Mouse (Mus musculus) embryonic facial prominence, embryonic 12.5 days (tissue): Measurements from ENCODE around the gene Pknox1. TPM values are rescaled to one million over a fixed set of nuclear protein-coding genes. Genes with fewer than 3 reads are reported as not detected.
"Not testable (repeated sequence)": the region's sequence is repeated elsewhere in the genome, so short reads cannot be mapped to it uniquely, and the experiment has no call there.

Experiments used
- ATAC-seq: fragments of 200-750 bp; cut with Nextera tagmentation; 2 replicates; pipeline ENCODE4 v1.8.0; 2017; ENCODE audit not compliant: insufficient number of reproducible peaks, insufficient read depth, low FRiP score, low TSS enrichment
- H3K27ac ChIP-seq: fragments of 300-500 bp; sonication (generic); 2 replicates; pipeline ENCODE4 v1.5.1; 2016; ENCODE audit warnings: mild to moderate bottlenecking
- H3K27me3 ChIP-seq: fragments of 300-500 bp; sonication (generic); 2 replicates; pipeline ENCODE4 v1.6.1; 2016; ENCODE audit warnings: mild to moderate bottlenecking, moderate library complexity
- H3K36me3 ChIP-seq: fragments of 300-500 bp; sonication (generic); 2 replicates; pipeline ENCODE4 v1.6.1; 2016; ENCODE audit warnings: mild to moderate bottlenecking
- H3K4me1 ChIP-seq: fragments of 300-500 bp; sonication (generic); 2 replicates; pipeline ENCODE4 v1.6.1; 2016
- H3K4me2 ChIP-seq: fragments of 300-500 bp; sonication (generic); replicated peaks from 2 replicates; pipeline ENCODE4 v1.6.1; 2016; ENCODE audit warnings: mild to moderate bottlenecking, moderate library complexity
- H3K4me3 ChIP-seq: fragments of 300-500 bp; sonication (generic); 2 replicates; pipeline ENCODE4 v1.5.1; 2016; ENCODE audit warnings: mild to moderate bottlenecking
- H3K9ac ChIP-seq: fragments of 300-500 bp; sonication (generic); 2 replicates; pipeline ENCODE4 v1.6.1; 2016; ENCODE audit warnings: mild to moderate bottlenecking, moderate library complexity
- H3K9me3 ChIP-seq: fragments of 300-500 bp; sonication (generic); 2 replicates; pipeline ENCODE4 v1.6.1; 2016; ENCODE audit warnings: mild to moderate bottlenecking, moderate library complexity
- WGBS: fragments of 180-500 bp; shearing (Covaris S2); methylation state at CpG from one replicate; pipeline ENCODE4 v1.1.7; 2016; 5-methylcytosine and 5-hydroxymethylcytosine counted together
- polyA plus RNA-seq: library from polyadenylated mRNA; unstranded; fragments of >200 nt; fragmentation: Nextera tagmentation; extraction: Ambion mirVana; gene quantifications from 2 replicates; pipeline ENCODE4 v1.2.1, GENCODE M21; 2016

The Pknox1 gene
- polyA plus RNA-seq, 1 experiment from 2014 or later = 26.7 TPM

GRCm38 (mm10) chr17:31607256-31607951 lies 42.9 kb downstream of the Pknox1 start:
- 83% methylated on average over 8 of the region's 8 CpGs for WGBS
- no peak overlapping the region for H3K4me2 ChIP-seq
- H3K27ac ChIP-seq = no peak overlapping the region
- H3K9me3 ChIP-seq = no peaks in the 10 kb centered on the region
- no peak overlapping the region for H3K9ac ChIP-seq
- no peaks in the 10 kb centered on the region for H3K4me1 ChIP-seq
- no peak for ATAC-seq
- no peaks in the 10 kb centered on the region for H3K27me3 ChIP-seq
- no peak overlapping the region for H3K4me3 ChIP-seq
- H3K36me3 ChIP-seq = peaks cover 26% of the 10 kb centered on the region

- not testable (repeated sequence) for H3K4me3 ChIP-seq, H3K27me3 ChIP-seq, H3K9me3 ChIP-seq, H3K27ac ChIP-seq, ATAC-seq, H3K4me2 ChIP-seq, H3K4me1 ChIP-seq, H3K9ac ChIP-seq
- peaks cover 11% of the 10 kb centered on the region for H3K36me3 ChIP-seq
- 90% methylated on average over 3 of the region's 3 CpGs for WGBS
Measured at GRCm38 (mm10) chr17:31609173-31609572, 44.6 kb downstream of the Pknox1 start.

DNA sequence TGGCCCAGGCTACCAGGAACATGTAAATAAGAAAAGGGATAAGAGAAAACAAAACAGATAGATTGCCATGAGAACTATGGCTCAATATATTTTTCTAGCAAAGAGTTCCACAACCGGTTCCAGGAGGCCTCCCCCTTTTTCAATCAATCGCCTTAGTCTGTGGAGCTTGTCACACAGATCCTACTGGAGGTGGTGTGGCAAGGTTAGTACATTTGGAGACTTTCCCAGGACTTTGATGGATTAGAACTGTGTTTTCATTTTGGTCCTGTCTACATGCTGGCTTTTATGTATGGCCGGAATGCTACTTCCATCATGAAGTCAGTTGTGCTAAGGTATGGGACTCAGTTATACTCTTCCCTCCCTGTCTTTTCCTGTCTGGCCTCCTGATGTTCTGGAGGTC lies 45.4 kb downstream of the Pknox1 start:
- H3K4me2 ChIP-seq = no peak overlapping the region
- peaks cover 4% of the 10 kb centered on the region; the same call in 1 of the 2 replicates for H3K36me3 ChIP-seq
- H3K4me3 ChIP-seq = no peak overlapping the region
- H3K27ac ChIP-seq = no peak overlapping the region
- no peaks in the 10 kb centered on the region for H3K9me3 ChIP-seq
- no peaks in the 10 kb centered on the region for H3K27me3 ChIP-seq
- H3K9ac ChIP-seq = no peak overlapping the region
- H3K4me1 ChIP-seq = no peaks in the 10 kb centered on the region
- WGBS = 91% methylated on average over 3 of the region's 3 CpGs
- ATAC-seq = no peak

DNA sequence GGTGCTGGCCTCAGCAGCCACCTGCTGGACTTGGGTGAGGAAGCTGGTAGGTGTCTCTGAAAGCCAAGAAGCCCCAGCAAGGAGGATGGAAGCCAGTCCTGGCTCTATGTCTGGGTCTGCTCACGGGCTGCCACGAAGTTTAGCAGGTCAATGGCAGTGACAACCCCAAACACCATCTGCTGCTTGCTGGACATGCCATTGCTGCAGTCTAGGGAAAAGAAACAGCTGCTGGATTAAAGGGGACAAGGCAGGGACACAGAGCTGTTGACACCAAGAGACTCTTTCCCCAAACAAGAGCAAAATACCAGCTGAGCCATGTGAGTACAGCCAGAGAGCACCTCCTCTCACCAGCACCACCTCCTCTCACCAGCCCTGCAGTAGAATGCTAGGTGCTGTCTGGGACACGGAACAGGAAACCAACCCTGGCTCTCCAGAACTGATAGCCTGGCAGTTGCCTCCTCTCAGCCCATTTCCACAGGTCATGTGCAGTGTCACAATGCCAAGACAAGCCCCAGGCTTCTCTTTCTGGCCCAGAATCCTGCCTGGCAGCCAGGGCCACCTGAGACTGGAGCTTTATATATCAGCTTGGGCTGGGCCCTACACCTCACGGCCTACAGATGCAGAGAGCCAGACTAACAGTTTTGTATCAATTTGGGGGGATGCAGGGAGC lies 48.7 kb downstream of the Pknox1 start:
- Histone ChIP-seq H3K36me3 (no peaks in the 10 kb centered on the region), H3K9ac (no peak overlapping the region), H3K27ac (no peak overlapping the region), H3K4me2 (no peak overlapping the region), H3K4me3 (no peak overlapping the region), H3K9me3 (no peaks in the 10 kb centered on the region), H3K4me1 (no peaks in the 10 kb centered on the region), H3K27me3 (no peaks in the 10 kb centered on the region)
- no peak for ATAC-seq
- 78% methylated on average over 4 of the region's 4 CpGs for WGBS

GRCm38 (mm10) chr17:31623101-31623500 lies 58.6 kb downstream of the Pknox1 start:
- no peaks in the 10 kb centered on the region for H3K36me3 ChIP-seq
- H3K4me2 ChIP-seq = no peak overlapping the region
- H3K27ac ChIP-seq = no peak overlapping the region
- H3K27me3 ChIP-seq = no peaks in the 10 kb centered on the region
- 87% methylated on average over 4 of the region's 4 CpGs for WGBS
- ATAC-seq = no peak
- H3K4me3 ChIP-seq = no peak overlapping the region
- no peaks in the 10 kb centered on the region for H3K4me1 ChIP-seq
- H3K9ac ChIP-seq = no peak overlapping the region
- no peaks in the 10 kb centered on the region for H3K9me3 ChIP-seq

DNA sequence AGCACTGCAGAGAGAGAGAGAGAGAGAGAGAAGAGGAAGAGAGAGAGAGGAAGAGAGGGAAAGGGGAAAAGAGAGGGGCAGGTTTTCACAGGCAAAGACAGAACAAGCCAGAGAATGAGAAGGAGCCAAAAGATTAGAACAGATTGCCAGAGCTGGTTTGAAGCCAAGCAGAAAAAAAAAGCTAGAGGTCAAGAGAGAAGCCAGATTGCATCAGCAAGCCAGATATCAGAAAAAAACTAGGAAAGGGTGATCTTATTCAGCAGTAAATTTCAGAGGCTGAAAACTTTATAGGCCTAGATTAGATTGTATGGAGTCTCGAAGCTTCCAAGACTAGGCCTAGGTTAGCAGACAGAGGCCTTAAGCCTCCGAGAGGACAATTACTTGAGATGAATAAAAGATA lies 63.4 kb downstream of the Pknox1 start:
- no peak for ATAC-seq
- H3K4me1 ChIP-seq = no peaks in the 10 kb centered on the region
- H3K9ac ChIP-seq = no peak overlapping the region
- H3K4me2 ChIP-seq = no peak overlapping the region
- H3K4me3 ChIP-seq = no peak overlapping the region
- H3K27ac ChIP-seq = no peak overlapping the region
- H3K27me3 ChIP-seq = no peaks in the 10 kb centered on the region
- H3K36me3 ChIP-seq = no peaks in the 10 kb centered on the region
- H3K9me3 ChIP-seq = no peaks in the 10 kb centered on the region
- whole genome bisulfite sequencing = 92% methylated on average over 2 of the region's 2 CpGs

DNA sequence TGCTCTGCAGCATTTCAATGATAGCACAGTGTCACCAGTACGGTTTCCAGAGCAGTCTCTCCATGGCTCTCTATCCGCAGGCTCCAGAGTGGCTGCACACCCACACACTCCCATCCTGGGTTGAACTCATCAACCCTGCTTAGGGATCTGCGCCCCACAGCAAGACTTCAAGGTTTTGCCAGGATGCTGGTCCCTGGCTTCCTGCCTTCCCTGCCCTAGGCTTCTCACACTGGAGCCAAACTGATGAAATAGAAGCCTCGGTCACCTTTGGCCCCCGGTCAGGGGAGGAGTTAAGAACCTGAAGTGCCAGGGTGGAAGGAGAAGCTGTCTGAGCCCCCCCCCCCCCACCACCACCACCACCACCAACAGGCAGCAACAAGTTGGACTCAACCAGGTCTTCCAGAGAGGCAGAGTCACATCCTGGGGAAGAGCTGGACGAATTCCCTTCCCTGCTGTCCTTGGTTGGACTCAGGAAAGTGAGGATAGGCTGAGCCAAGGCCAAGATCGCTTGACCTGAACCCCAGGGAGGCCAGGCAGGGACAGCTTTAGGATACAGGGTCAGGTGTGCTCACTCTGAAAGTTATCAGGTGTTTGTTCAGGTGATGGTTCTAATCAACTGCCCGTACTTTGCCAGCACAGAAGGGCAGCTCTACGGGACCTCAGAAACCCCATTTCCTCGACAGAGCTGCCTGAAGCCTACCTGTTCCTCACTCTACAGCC lies 66.7 kb downstream of the Pknox1 start:
- H3K4me3 ChIP-seq = no peak overlapping the region
- peaks cover under 1% of the 10 kb centered on the region; the same call in 1 of the 2 replicates for H3K4me1 ChIP-seq
- H3K9me3 ChIP-seq = no peaks in the 10 kb centered on the region
- H3K36me3 ChIP-seq = no peaks in the 10 kb centered on the region
- H3K27me3 ChIP-seq = peaks cover 10% of the 10 kb centered on the region
- H3K27ac ChIP-seq = no peak overlapping the region
- WGBS = 73% methylated on average over 10 of the region's 10 CpGs
- H3K9ac ChIP-seq = no peak overlapping the region
- no peak overlapping the region for H3K4me2 ChIP-seq
- ATAC-seq = no peak

- Histone ChIP-seq H3K36me3 (no peaks in the 10 kb centered on the region), H3K4me3 (no peak overlapping the region), H3K27me3 (peaks cover 18% of the 10 kb centered on the region), H3K4me1 (peaks cover 6% of the 10 kb centered on the region; the same call in 1 of the 2 replicates), H3K4me2 (no peak overlapping the region), H3K27ac (no peak overlapping the region), H3K9me3 (no peaks in the 10 kb centered on the region), H3K9ac (no peak overlapping the region)
- ATAC-seq = no peak
- WGBS = 80% methylated on average over 6 of the region's 6 CpGs
Measured at GRCm38 (mm10) chr17:31633007-31633406, 68.5 kb downstream of the Pknox1 start.

GRCm38 (mm10) chr17:31634896-31635295 lies 70.4 kb downstream of the Pknox1 start:
- peaks cover 6% of the 10 kb centered on the region; the same call in 1 of the 2 replicates for H3K4me1 ChIP-seq
- no peak overlapping the region for H3K4me3 ChIP-seq
- 72% methylated on average over 5 of the region's 5 CpGs for WGBS
- no peak overlapping the region for H3K4me2 ChIP-seq
- H3K9ac ChIP-seq = no peak overlapping the region
- peaks cover 18% of the 10 kb centered on the region for H3K27me3 ChIP-seq
- H3K9me3 ChIP-seq = no peaks in the 10 kb centered on the region
- no peak for ATAC-seq
- H3K36me3 ChIP-seq = no peaks in the 10 kb centered on the region
- H3K27ac ChIP-seq = no peak overlapping the region

DNA sequence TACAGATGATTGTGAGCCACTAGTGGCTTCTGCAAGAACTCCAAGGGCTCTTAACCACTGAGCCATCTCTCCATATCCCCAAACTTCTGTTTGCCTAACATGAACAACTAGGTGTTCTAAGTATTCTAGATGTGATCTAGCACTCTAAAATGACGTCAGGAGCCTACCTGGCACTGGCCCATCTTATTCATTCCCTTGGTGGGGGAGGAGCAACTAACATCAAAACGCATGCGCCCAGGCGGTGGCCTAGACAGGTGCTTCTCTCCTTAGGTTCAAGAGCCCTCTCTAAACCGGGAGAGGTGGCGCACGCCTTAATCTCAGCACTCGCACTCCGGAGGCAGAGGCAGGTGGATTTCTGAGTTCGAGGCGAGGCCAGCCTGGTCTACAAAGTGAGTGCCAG lies 71.2 kb downstream of the Pknox1 start:
- H3K27me3 ChIP-seq = peaks cover 18% of the 10 kb centered on the region
- no peak for ATAC-seq
- H3K36me3 ChIP-seq = no peaks in the 10 kb centered on the region
- peaks cover 6% of the 10 kb centered on the region; the same call in 1 of the 2 replicates for H3K4me1 ChIP-seq
- H3K27ac ChIP-seq = no peak overlapping the region
- no peak overlapping the region for H3K9ac ChIP-seq
- 57% methylated on average over 11 of the region's 11 CpGs for WGBS
- no peaks in the 10 kb centered on the region for H3K9me3 ChIP-seq
- peak overlapping the region; percentile 50; the same call in 1 of the 2 replicates for H3K4me3 ChIP-seq
- H3K4me2 ChIP-seq = 0 out of 2 replicates have a peak overlapping the region, but pooled peaks have one; percentile 92

- peak overlapping the region; percentile 92 for H3K4me2 ChIP-seq
- no peaks in the 10 kb centered on the region for H3K36me3 ChIP-seq
- ATAC-seq = peak; percentile 38; the same call in 1 of the 2 replicates
- 5% methylated on average over 45 of the region's 45 CpGs for WGBS
- H3K27ac ChIP-seq = no peak overlapping the region
- peak overlapping the region; percentile 44; the same call in 1 of the 2 replicates for H3K9ac ChIP-seq
- H3K4me3 ChIP-seq = peak overlapping the region; percentile 50
- H3K9me3 ChIP-seq = no peaks in the 10 kb centered on the region
- peaks cover 6% of the 10 kb centered on the region; the same call in 1 of the 2 replicates for H3K4me1 ChIP-seq
- peaks cover 18% of the 10 kb centered on the region for H3K27me3 ChIP-seq
Measured at GRCm38 (mm10) chr17:31636277-31636941, 71.9 kb downstream of the Pknox1 start.
